Mouse (Mus musculus): ENCODE measurements at regions not wholly inside any gene's neighbourhood (a gene's known extent, or its start where the extent isn't known, plus 50 kb on each side); places are given as distances from the start of the nearest gene placed in this dataset.
A peak's percentile ranks its signal among the peaks of the same experiment; 100 is the strongest.

- DNase-seq: no peak
These were observed 246.5 kb downstream of the Irs2 start for GRCm38 (mm10) chr8:10761694-10762305.

- DNase-seq: peak; percentile 59 to 71
These were observed 247.2 kb downstream of the Irs2 start for GRCm38 (mm10) chr8:10760851-10761693.

GRCm38 (mm10) chr8:10760231-10760630 lies 248.0 kb downstream of the Irs2 start:
- no peak for DNase-seq

- DNase-seq: no peak
These were observed 250.1 kb downstream of the Irs2 start for GRCm38 (mm10) chr8:10758151-10758550.

- DNase-seq: no peak
These were observed 253.3 kb downstream of the Irs2 start for GRCm38 (mm10) chr8:10754986-10755308.

DNA sequence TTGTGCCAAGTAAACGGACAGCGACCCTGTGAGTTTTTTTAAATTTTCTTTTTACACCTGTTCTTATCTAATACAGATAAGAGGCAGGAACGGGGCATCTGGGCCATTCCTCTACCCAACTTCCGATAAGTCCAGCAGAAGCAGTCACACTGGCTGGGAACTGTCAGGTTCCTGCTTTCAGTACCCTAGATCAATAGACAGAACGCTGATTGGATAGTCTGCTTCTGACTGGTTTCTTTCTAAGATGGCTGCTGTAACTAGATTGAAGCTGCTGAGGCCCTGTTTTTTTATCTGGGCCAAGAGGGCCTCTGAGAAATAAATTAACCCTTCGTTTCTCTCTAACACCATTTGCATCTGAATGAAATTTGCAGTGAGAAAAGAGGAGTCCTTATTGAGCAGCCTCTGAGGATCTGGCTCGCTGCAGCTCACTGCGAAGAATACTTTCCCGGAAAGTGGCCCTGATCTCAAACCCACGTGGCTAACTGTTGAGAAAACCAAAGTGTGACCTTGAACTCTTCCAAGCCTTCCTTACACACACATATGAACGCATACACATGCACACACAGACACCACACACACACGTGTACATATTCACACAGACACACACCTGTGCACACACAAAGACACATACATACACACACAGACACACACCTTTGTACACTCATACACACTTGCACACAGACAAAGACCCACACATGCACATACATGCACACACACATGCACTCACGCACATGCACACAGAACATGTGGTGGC lies 253.8 kb downstream of the Irs2 start:
- DNase-seq: no peak

GRCm38 (mm10) chr8:10753056-10753455 lies 255.2 kb downstream of the Irs2 start:
- DNase-seq: no peak

DNA sequence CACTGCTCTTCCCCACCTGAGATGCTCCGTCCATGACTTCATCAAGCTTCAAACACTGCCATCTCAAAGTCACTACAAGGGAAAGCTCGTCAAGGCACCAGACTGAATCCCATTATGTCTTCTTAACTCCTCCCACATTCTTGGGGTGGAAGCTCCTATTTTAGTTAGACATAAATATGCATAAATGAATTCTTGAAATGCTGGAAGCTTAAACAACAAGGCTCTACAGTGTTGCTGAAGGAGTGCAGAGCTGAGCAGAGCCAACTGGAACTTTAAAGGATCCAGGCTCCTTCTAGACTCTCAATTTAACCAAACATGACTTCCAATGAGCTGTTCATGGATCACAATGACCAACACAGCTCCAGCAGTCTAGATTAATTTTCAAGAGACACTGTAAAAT lies 261.1 kb downstream of the Irs2 start:
- no peak for DNase-seq

GRCm38 (mm10) chr8:10743241-10743640 lies 265.0 kb downstream of the Irs2 start:
- DNase-seq: no peak

GRCm38 (mm10) chr8:10740837-10741236 lies 267.4 kb downstream of the Irs2 start:
- DNase-seq: no peak

DNA sequence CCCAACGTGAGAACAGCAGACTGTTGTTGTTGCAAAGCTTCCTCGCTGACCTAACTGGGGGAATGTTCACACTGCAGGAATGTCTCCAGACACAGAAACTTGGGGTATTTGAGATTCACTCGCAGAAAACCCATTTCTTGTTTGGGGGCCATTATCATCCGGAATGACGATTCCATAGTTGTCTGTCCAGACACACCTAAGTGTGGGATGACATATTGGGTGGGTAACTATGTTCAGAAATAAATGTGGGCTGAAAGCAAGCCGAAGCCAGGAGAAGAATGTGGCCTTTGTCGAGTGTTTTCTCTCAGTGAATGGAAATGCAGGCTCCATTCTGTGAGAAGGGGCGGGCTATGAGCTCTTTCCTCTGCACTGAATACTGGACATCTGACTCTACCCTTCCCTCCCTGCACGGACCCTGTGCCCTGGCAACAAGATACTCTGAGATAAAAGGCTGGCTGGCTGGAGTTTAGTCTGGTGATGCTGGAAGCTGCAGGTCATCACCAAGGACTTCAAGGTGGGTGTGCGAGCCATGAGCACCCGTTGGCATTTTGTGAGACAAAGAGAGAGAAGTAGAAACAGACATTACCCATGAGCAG lies 269.7 kb downstream of the Irs2 start:
- DNase-seq: no peak

GRCm38 (mm10) chr8:10734746-10735145 lies 273.5 kb downstream of the Irs2 start:
- DNase-seq: no peak

- DNase-seq: no peak
These were observed 284.9 kb downstream of the Irs2 start for GRCm38 (mm10) chr8:10723332-10723731.

DNA sequence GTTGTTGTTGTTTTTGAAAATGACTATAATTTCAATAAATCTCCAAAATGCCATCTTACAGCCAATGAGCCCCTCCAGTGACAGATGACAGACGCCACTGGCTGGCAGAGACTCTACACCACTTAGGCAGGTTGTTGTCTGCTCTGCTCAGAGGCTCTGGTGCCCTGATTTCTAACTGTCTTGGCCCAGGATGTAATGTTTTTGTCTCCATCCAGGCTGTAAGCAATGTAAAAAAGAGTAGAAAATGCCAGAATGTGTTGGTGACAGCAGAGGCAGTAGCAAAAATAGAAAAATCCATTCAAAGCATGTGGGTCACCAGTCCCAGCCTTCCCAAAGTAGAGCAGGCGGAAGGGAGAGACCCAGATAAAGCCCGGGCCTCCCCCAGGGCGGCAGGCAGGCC lies 285.5 kb downstream of the Irs2 start:
- DNase-seq: no peak

DNA sequence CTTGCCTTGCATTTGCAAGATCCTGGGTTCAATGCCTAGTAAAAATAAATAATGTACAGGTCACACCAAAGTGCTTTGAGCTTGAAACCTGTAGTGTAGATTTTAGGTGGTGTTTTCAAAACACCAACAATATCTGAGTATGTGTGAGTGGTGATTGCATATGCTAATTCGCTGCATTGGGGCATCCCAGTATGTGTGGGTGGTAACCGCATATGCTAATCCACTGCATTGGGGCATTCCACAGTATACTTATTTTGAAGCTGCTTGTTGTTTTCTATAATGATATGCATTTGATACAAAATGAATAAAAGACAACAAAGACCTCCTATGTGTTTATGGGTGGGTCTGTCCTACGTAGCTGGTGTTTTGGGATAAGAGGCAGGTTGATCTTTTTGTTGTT lies 285.9 kb downstream of the Irs2 start:
- no peak for DNase-seq

GRCm38 (mm10) chr8:10721146-10721862 lies 287.0 kb downstream of the Irs2 start:
- DNase-seq: no peak

GRCm38 (mm10) chr8:10720398-10720797 lies 287.9 kb downstream of the Irs2 start:
- no peak for DNase-seq

GRCm38 (mm10) chr8:10719411-10719810 lies 288.8 kb downstream of the Irs2 start:
- DNase-seq: no peak

DNA sequence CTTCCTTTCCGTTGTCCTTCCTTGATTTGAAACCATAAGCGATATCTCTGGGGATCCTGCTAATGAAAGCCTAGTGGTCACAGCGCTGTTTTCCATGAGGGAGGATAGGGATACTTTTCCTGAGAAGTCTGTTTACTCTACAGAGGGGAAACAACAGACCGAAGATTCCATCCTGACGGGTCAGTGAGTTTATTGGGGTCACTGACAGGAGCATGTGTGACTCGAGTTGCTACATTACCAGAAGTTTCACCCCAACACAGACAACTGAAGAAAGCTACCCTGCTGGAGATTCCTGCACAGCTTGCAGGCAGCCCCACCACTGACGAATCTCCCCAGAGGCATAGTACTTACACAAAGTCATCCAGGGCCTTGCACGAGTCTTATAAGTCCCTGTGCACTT lies 291.0 kb downstream of the Irs2 start:
- DNase-seq: peak in 1 of 2 experiments; percentile 15

DNA sequence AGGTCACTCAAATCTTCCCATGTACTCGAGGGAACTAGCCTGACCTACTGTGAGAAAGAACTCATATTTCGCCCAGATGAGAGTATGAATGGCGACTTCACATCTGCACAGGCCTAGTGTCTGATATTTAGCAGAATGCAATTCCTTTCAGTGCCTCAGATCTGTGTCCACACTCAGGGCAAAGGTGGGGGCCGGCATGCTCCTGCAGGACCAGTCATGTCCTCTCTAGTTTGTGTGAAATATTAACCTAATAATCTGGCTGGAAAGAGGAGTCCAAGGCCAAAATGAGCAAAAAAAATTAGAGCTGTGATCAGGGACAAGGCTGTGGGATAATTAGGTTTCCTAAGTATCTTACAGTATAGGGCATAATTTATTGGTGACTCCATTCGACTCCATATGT lies 292.1 kb downstream of the Irs2 start:
- DNase-seq: peak; percentile 21 to 43

DNA sequence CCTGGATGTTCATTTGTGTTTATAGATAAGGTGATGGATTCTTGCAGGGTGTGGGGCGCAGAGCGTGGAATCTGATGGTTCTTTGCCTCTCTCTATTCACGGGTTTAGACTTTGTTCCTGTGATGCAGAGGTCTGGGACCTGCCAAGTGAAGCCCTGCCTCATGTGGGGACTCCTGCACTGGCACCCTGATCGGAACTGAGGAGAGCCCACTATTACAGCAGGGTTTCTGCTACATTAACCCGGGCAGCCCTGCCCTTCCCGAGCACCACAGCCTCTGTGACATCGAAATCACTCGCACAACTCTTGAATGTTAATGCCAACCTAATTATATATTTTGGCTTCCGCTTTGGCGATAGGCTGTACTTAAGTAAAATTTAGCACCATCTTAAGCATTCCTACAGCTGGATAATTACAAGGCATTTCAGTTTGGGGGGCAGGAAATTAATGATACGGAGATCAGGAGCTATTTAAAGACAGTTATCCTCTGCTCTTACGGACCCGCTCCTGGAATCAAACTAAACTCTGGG lies 294.7 kb downstream of the Irs2 start:
- DNase-seq: peak in 1 of 2 experiments; percentile 8

- no peak for DNase-seq
These were observed 296.1 kb downstream of the Irs2 start for GRCm38 (mm10) chr8:10712118-10712689.

Data from kidney, postnatal 4 days (tissue).